Mouse (Mus musculus): ENCODE results near the gene Rapgef3. TPM values are rescaled to one million over a fixed set of nuclear protein-coding genes. Genes with fewer than 3 reads are reported as not detected.

The Rapgef3 gene
- 7.1 and 9.3 TPM in 2 replicates for polyA plus RNA-seq (2015; fragmentation: Nextera tagmentation; extraction: Ambion mirVana)

- peak; percentile 71 for ATAC-seq (ENCODE audit: insufficient number of reproducible peaks, insufficient read depth, low FRiP score, low TSS enrichment, low read depth)
- Histone ChIP-seq H3K9ac (peak within 1 kb of the TSS; percentile 72), H3K4me2 (peak within 1 kb of the TSS; percentile 94), H3K4me3 (peak within 1 kb of the TSS; percentile 51), H3K27me3 (peaks cover 47% of the 10 kb centered on the region), H3K9me3 (no peaks in the 10 kb centered on the region), H3K4me1 (peaks cover 45% of the 10 kb centered on the region), H3K27ac (peak within 1 kb of the TSS; percentile 51; the same call in 1 of the 2 replicates), H3K36me3 (no peaks in the 10 kb centered on the region)
- under 1% methylated on average over 44 of the region's 44 CpGs for WGBS
Measured at GRCm38 (mm10) chr15:97767280-97768186, at the start of gene Rapgef3. TSS of gene Rapgef3 (minus strand) at chr15:97767972.

DNA sequence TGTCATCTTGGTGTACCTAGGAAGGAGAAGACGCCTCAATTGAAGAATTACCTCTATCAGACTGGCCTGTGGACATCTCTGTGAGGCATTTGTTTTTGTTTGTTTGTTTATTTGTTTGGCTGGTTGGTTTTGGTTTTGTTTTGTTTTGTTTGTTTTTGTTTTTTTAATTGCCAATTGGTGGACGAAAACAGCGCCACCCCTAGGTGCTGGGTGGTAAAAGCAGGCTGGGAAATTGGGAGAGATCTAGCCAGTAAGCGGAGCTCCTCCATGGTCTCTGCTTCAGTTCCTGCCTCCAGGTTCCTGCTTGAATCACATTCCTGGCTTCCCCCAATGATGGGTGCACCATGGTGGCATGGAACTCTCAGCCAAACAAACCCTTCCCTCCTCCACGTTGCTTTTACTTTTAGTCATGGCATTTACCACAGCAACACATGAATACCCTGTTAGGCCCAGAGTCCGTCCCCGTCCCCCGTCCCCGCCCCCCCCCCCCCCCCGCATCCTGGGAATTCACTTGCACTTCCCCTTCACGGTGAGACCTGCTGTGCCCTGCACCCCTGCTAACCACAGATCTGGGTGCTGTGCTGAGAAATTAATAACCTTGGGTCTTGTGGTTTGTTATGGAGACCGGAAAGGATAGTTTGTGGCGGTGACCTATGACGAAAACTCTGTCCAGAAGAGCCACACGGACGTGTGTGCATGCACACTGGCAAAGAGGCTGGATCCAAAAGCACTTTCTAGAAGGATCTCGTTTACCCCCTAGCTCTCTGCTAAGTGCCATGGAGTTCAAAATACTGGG, 48.6 kb upstream of the Rapgef3 start:
- Histone ChIP-seq H3K9ac (no peak overlapping the region), H3K9me3 (no peaks in the 10 kb centered on the region), H3K4me3 (no peak overlapping the region), H3K4me1 (peaks cover 51% of the 10 kb centered on the region), H3K36me3 (peaks cover 9% of the 10 kb centered on the region), H3K27ac (no peak overlapping the region), H3K4me2 (no peak overlapping the region), H3K27me3 (no peaks in the 10 kb centered on the region)
- WGBS = 94% methylated on average over 17 of the region's 17 CpGs
- ATAC-seq (ENCODE audit: insufficient number of reproducible peaks, insufficient read depth, low FRiP score, low TSS enrichment, low read depth) = no peak

GRCm38 (mm10) chr15:97815254-97815653, 47.5 kb upstream of the Rapgef3 start:
- Histone ChIP-seq H3K4me3 (no peak overlapping the region), H3K36me3 (peaks cover 16% of the 10 kb centered on the region), H3K4me1 (peaks cover 39% of the 10 kb centered on the region), H3K27me3 (no peaks in the 10 kb centered on the region), H3K27ac (no peak overlapping the region), H3K4me2 (no peak overlapping the region), H3K9me3 (no peaks in the 10 kb centered on the region), H3K9ac (no peak overlapping the region)
- WGBS = 88% methylated on average over 4 of the region's 4 CpGs
- ATAC-seq (ENCODE audit: insufficient number of reproducible peaks, insufficient read depth, low FRiP score, low TSS enrichment, low read depth) = no peak

GRCm38 (mm10) chr15:97814703-97815102, 46.9 kb upstream of the Rapgef3 start:
- no peaks in the 10 kb centered on the region for H3K27me3 ChIP-seq
- H3K36me3 ChIP-seq = peaks cover 21% of the 10 kb centered on the region
- 0 out of 2 replicates have a peak overlapping the region, but pooled peaks have one; percentile 40 for H3K9ac ChIP-seq
- no peak overlapping the region for H3K4me3 ChIP-seq
- 0 out of 2 replicates have a peak overlapping the region, but pooled peaks have one; percentile 23 for H3K27ac ChIP-seq
- peaks cover 39% of the 10 kb centered on the region for H3K4me1 ChIP-seq
- WGBS = 35% methylated on average over 5 of the region's 5 CpGs
- ATAC-seq (ENCODE audit: insufficient number of reproducible peaks, insufficient read depth, low FRiP score, low TSS enrichment, low read depth) = no peak
- no peaks in the 10 kb centered on the region for H3K9me3 ChIP-seq
- no peak overlapping the region for H3K4me2 ChIP-seq

- Histone ChIP-seq H3K27ac (0 out of 2 replicates have a peak overlapping the region, but pooled peaks have one; percentile 55), H3K4me1 (peaks cover 39% of the 10 kb centered on the region), H3K4me2 (no peak overlapping the region), H3K9ac (peak overlapping the region; percentile 44; the same call in 1 of the 2 replicates), H3K36me3 (peaks cover 32% of the 10 kb centered on the region), H3K27me3 (no peaks in the 10 kb centered on the region), H3K9me3 (no peaks in the 10 kb centered on the region), H3K4me3 (no peak overlapping the region)
- ATAC-seq (ENCODE audit: insufficient number of reproducible peaks, insufficient read depth, low FRiP score, low TSS enrichment, low read depth) = no peak
- 56% methylated on average over 21 of the region's 21 CpGs for WGBS
Measured at GRCm38 (mm10) chr15:97813452-97814204, 45.9 kb upstream of the Rapgef3 start.

- H3K27ac ChIP-seq = peak overlapping the region; percentile 55; the same call in 1 of the 2 replicates
- H3K9me3 ChIP-seq = no peaks in the 10 kb centered on the region
- no peak overlapping the region for H3K4me3 ChIP-seq
- H3K36me3 ChIP-seq = peaks cover 39% of the 10 kb centered on the region
- WGBS = 72% methylated on average over 7 of the region's 7 CpGs
- no peak overlapping the region for H3K4me2 ChIP-seq
- no peak for ATAC-seq (ENCODE audit: insufficient number of reproducible peaks, insufficient read depth, low FRiP score, low TSS enrichment, low read depth)
- H3K9ac ChIP-seq = peak overlapping the region; percentile 44
- H3K4me1 ChIP-seq = peaks cover 39% of the 10 kb centered on the region
- no peaks in the 10 kb centered on the region for H3K27me3 ChIP-seq
Measured at GRCm38 (mm10) chr15:97812875-97813274, 45.1 kb upstream of the Rapgef3 start.

DNA sequence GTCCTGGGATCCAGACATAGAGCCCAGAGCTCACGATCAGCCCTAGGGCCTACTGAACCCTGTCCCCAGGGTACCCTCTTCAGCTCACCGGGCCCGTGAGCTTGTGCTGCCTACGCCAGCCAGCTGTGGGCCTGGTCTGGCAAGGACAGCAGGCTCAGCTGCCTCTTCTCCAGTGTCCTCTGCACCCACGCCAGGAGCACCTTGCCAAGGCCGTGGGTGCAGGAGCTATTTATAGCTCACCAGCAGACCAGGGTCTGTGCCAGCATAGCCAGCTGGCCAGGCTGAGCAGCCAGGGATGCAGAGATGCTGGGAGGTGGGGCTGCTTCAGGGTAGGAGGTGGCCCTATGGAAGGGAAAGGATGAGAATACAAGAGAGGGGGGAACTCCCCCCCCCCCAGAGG, 44.4 kb upstream of the Rapgef3 start:
- peaks cover 47% of the 10 kb centered on the region for H3K36me3 ChIP-seq
- H3K4me1 ChIP-seq = peaks cover 39% of the 10 kb centered on the region
- H3K9ac ChIP-seq = peak overlapping the region; percentile 44; the same call in 1 of the 2 replicates
- no peaks in the 10 kb centered on the region for H3K27me3 ChIP-seq
- no peak overlapping the region for H3K4me2 ChIP-seq
- H3K9me3 ChIP-seq = no peaks in the 10 kb centered on the region
- WGBS = 79% methylated on average over 6 of the region's 6 CpGs
- no peak for ATAC-seq (ENCODE audit: insufficient number of reproducible peaks, insufficient read depth, low FRiP score, low TSS enrichment, low read depth)
- H3K27ac ChIP-seq = peak overlapping the region; percentile 55; the same call in 1 of the 2 replicates
- no peak overlapping the region for H3K4me3 ChIP-seq

- peaks cover 54% of the 10 kb centered on the region for H3K36me3 ChIP-seq
- ATAC-seq (ENCODE audit: insufficient number of reproducible peaks, insufficient read depth, low FRiP score, low TSS enrichment, low read depth) = no peak
- no peaks in the 10 kb centered on the region for H3K9me3 ChIP-seq
- H3K4me1 ChIP-seq = peaks cover 39% of the 10 kb centered on the region
- 88% methylated on average over 9 of the region's 9 CpGs for WGBS
- no peak overlapping the region for H3K4me3 ChIP-seq
- H3K27me3 ChIP-seq = no peaks in the 10 kb centered on the region
- no peak overlapping the region for H3K4me2 ChIP-seq
- no peak overlapping the region for H3K27ac ChIP-seq
- no peak overlapping the region for H3K9ac ChIP-seq
Measured at GRCm38 (mm10) chr15:97811307-97811706, 43.5 kb upstream of the Rapgef3 start.

DNA sequence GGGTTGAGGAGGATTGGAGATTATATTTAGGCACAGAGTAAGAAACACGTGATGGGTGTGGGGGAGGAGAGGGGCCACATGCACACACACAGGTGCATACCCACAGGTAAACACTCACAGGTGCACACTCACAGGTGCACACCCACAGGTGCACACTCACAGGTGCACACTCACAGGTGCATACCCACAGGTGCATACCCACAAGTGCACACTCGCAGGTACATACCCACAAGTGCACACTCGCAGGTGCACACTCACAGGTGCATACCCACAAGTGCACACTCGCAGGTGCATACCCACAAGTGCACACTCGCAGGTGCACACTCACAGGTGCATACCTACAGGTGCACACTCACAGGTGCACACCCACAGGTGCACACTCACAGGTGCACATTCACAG, 42.6 kb upstream of the Rapgef3 start:
- Histone ChIP-seq H3K9ac (no peak overlapping the region), H3K9me3 (no peaks in the 10 kb centered on the region), H3K4me2 (no peak overlapping the region), H3K36me3 (peaks cover 55% of the 10 kb centered on the region), H3K4me1 (peaks cover 36% of the 10 kb centered on the region), H3K27ac (no peak overlapping the region), H3K4me3 (no peak overlapping the region), H3K27me3 (no peaks in the 10 kb centered on the region)
- ATAC-seq (ENCODE audit: insufficient number of reproducible peaks, insufficient read depth, low FRiP score, low TSS enrichment, low read depth) = no peak
- 87% methylated on average over 5 of the region's 5 CpGs for WGBS

- peaks cover 31% of the 10 kb centered on the region for H3K4me1 ChIP-seq
- H3K27ac ChIP-seq = no peak overlapping the region
- peaks cover 57% of the 10 kb centered on the region for H3K36me3 ChIP-seq
- H3K27me3 ChIP-seq = no peaks in the 10 kb centered on the region
- H3K4me3 ChIP-seq = no peak overlapping the region
- H3K4me2 ChIP-seq = no peak overlapping the region
- 83% methylated on average over 5 of the region's 5 CpGs for WGBS
- H3K9ac ChIP-seq = no peak overlapping the region
- no peaks in the 10 kb centered on the region for H3K9me3 ChIP-seq
- ATAC-seq (ENCODE audit: insufficient number of reproducible peaks, insufficient read depth, low FRiP score, low TSS enrichment, low read depth) = no peak
Measured at GRCm38 (mm10) chr15:97809942-97810341, 42.2 kb upstream of the Rapgef3 start.

DNA sequence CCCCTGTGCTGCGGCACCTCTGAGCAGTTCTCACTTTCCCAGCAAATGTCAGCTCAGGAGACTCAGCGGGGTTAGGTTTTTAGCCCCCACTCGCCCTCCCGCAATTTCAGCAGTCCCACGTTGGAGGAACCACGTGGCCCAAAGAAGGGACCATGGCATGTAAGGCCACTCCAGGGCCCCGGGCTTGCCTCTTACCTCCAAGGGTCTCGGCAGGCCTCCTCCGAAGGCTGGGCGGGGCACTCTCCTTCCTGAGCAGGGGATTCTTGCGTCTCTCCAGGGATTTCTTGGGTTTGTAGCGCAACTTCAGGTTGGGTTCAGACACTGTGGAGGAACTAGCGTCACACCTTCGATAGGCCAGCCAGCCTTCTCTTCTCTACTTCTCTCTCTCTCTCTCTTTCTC, 41.4 kb upstream of the Rapgef3 start:
- H3K27ac ChIP-seq = no peak overlapping the region
- no peaks in the 10 kb centered on the region for H3K27me3 ChIP-seq
- peaks cover 65% of the 10 kb centered on the region for H3K36me3 ChIP-seq
- H3K4me1 ChIP-seq = peaks cover 25% of the 10 kb centered on the region
- no peak overlapping the region for H3K9ac ChIP-seq
- no peak overlapping the region for H3K4me2 ChIP-seq
- 88% methylated on average over 14 of the region's 14 CpGs for WGBS
- no peak overlapping the region for H3K4me3 ChIP-seq
- H3K9me3 ChIP-seq = no peaks in the 10 kb centered on the region
- no peak for ATAC-seq (ENCODE audit: insufficient number of reproducible peaks, insufficient read depth, low FRiP score, low TSS enrichment, low read depth)

Data from embryonic facial prominence, embryonic 13.5 days (tissue).